Mouse (Mus musculus) intestine, postnatal 0 days (tissue): ENCODE data around the gene Rapgef3. TPM values are rescaled to one million over a fixed set of nuclear protein-coding genes. Genes with fewer than 3 reads are reported as not detected.

Source experiments
- ATAC-seq: fragments of 200-750 bp; cut with Nextera tagmentation; 2 replicates; pipeline ENCODE4 v1.8.0; 2017; ENCODE audit warnings: mild to moderate bottlenecking, moderate TSS enrichment, moderate library complexity
- H3K27ac ChIP-seq: fragments of 300-500 bp; sonication (generic); 2 replicates; pipeline ENCODE4 v1.5.1; 2014; ENCODE audit warnings: mild to moderate bottlenecking, low read depth, low read length, moderate library complexity
- H3K27me3 ChIP-seq: fragments of 300-500 bp; sonication (generic); replicated peaks from 2 replicates; pipeline ENCODE4 v1.6.1; 2014; ENCODE audit warnings: low read length, mixed read lengths; ENCODE audit not compliant: control insufficient read depth, insufficient read depth
- H3K36me3 ChIP-seq: fragments of 300-500 bp; sonication (generic); 2 replicates; pipeline ENCODE4 v1.6.1; 2014; ENCODE audit warnings: mild to moderate bottlenecking, moderate library complexity; ENCODE audit not compliant: control insufficient read depth, insufficient read depth
- H3K4me1 ChIP-seq: fragments of 300-500 bp; sonication (generic); replicated peaks from 2 replicates; pipeline ENCODE4 v1.6.1; 2014; ENCODE audit warnings: antibody characterized with exemption, low read length, mixed read lengths; ENCODE audit not compliant: control insufficient read depth, insufficient read depth
- H3K4me2 ChIP-seq: fragments of 300-500 bp; sonication (generic); replicated peaks from 2 replicates; pipeline ENCODE4 v1.6.1; 2014; ENCODE audit warnings: low read depth, mild to moderate bottlenecking, moderate library complexity
- H3K4me3 ChIP-seq: fragments of 300-500 bp; sonication (generic); 2 replicates; pipeline ENCODE4 v1.5.1; 2014; ENCODE audit warnings: low read depth, low read length
- H3K9ac ChIP-seq: fragments of 300-500 bp; sonication (generic); 2 replicates; pipeline ENCODE4 v1.6.1; 2014; ENCODE audit warnings: mild to moderate bottlenecking, low read depth, low read length
- H3K9me3 ChIP-seq: fragments of 300-500 bp; sonication (generic); 2 replicates; pipeline ENCODE4 v1.6.1; 2016; ENCODE audit warnings: mixed run types; ENCODE audit not compliant: control insufficient read depth
- CTCF ChIP-seq: sonication (generic); IDR thresholded peaks from 2 replicates; pipeline ENCODE4 v1.5.1; 2016; ENCODE audit warnings: low read depth, mild to moderate bottlenecking, control low read depth, antibody characterized with exemption, moderate library complexity
- WGBS: fragments of 180-500 bp; shearing (Covaris S2); extraction: QIAGEN DNeasy Blood & Tissue Kit; methylation state at CpG from one replicate; pipeline ENCODE4 v1.1.7; 2014; 5-methylcytosine and 5-hydroxymethylcytosine counted together
- polyA plus RNA-seq: library from polyadenylated mRNA; unstranded; fragments of >200 nt; fragmentation: Nextera tagmentation; extraction: Ambion mirVana; gene quantifications from 2 replicates; pipeline ENCODE4 v1.2.1, GENCODE M21; 2015

Gene Rapgef3
- polyA plus RNA-seq, 1 experiment from 2014 or later = 2.7 TPM

DNA sequence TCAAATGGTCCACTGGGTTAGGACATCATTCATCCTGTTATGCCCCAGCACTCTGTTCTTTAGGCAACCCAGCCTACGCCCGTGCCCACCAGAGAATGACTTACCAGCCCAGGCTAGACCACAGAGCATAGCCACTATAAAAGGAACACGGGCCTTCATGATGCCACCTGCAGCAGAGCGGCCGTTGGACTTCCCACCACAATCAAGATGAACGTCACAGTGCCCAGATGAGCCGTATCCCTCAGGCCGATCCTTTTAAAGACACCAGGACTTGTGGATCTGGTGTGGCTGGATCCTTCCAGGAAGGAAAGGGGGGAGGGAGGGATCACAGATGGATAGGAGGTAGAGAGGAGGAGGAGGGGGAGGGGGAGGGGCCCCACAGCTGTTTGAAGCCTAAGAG is 36.7 kb downstream of the Rapgef3 start, which contains the start of gene Endou:
Gene Endou, minus strand, starts transcription at position 229 of the 400 bp plus-strand sequence.
- 87% methylated on average over 8 of the region's 8 CpGs for WGBS
- no peak for TF ChIP-seq CTCF
- H3K27ac ChIP-seq = no peak within 1 kb of the TSS

DNA sequence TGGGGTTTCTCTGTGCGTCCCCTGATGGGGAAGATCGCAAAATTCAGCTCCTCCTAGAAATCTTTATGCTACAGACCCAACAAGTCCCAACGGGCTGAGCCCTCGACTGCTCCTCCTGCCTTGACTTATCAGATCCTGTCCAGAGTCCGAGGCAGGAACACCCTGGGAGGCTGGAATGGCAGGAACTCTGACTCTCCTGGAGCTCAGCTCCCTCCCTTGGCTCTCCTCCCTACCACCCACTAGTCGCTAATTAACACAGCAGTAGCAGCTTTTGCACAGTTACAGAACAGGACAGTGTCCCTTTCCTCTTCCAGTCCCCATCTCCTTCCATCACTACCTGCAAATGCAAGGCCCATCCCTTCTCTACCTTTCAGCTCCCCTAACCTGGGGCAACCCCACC is 37.4 kb downstream of the Rapgef3 start:
- H3K9me3 ChIP-seq = no peaks in the 10 kb centered on the region

More for the DNA sequence above, 36.7 kb downstream of the Rapgef3 start, which contains the start of gene Endou:
- no peaks in the 10 kb centered on the region for H3K4me1 ChIP-seq
- no peaks in the 10 kb centered on the region for H3K9me3 ChIP-seq
- H3K4me3 ChIP-seq = no peak within 1 kb of the TSS
- H3K27me3 ChIP-seq = no peaks in the 10 kb centered on the region
- ATAC-seq = no peak
- no peak within 1 kb of the TSS for H3K9ac ChIP-seq
- H3K36me3 ChIP-seq = no peaks in the 10 kb centered on the region
- no peak within 1 kb of the TSS for H3K4me2 ChIP-seq

DNA sequence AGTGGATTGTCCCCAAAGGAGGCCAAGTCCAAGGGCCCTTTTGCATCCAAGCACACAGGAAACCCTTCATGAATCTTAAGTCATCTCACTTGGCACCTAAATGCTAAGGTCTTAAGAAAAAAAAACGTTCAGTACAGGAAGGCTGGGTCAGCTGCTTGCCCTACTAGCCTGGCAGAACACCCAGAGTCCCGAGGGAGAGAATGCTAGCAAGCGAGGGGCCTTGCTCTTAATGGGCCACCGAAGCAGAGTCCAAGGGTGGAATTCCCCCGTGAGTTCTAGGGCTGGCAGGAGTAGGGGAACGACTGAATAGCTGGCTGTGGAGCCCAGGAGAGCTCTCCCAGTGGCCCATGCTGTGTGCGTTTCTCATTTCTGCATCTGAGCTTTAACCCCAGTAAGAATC is 39.0 kb downstream of the Rapgef3 start:
- no peaks in the 10 kb centered on the region for H3K9me3 ChIP-seq
- no peak overlapping the region for H3K4me3 ChIP-seq
- no peaks in the 10 kb centered on the region for H3K4me1 ChIP-seq
- ATAC-seq = no peak
- no peak overlapping the region for H3K27ac ChIP-seq
- WGBS = 65% methylated on average over 7 of the region's 7 CpGs
- H3K27me3 ChIP-seq = no peaks in the 10 kb centered on the region
- no peak overlapping the region for H3K4me2 ChIP-seq
- H3K9ac ChIP-seq = no peak overlapping the region
- H3K36me3 ChIP-seq = no peaks in the 10 kb centered on the region
- no peak for TF ChIP-seq CTCF

More for the DNA sequence above, 37.4 kb downstream of the Rapgef3 start:
- Histone ChIP-seq H3K9ac (no peak overlapping the region), H3K4me3 (no peak overlapping the region), H3K36me3 (no peaks in the 10 kb centered on the region), H3K4me2 (no peak overlapping the region), H3K27ac (no peak overlapping the region), H3K27me3 (no peaks in the 10 kb centered on the region), H3K4me1 (no peaks in the 10 kb centered on the region)
- no peak for ATAC-seq
- WGBS = 47% methylated on average over 6 of the region's 6 CpGs
- TF ChIP-seq CTCF = no peak

DNA sequence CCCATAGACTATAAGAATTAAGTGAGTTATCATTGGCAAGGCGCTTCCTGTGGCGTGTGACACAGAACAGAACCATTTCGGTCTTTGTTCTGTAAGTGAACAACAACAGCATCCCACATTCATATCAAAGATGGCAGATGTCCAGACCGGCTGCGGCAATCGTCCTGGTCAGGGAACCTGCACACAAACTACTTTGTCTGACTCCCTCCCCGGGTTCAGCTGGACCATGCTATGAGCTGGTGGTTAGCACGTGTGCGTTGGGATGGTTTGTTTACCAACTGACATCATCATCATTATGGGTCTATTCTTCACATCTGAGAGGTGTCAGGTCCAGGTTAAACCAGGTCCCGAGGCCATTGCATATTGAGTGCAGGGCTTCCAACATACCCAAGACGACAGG is 39.4 kb downstream of the Rapgef3 start:
- H3K36me3 ChIP-seq = no peaks in the 10 kb centered on the region
- no peak for ATAC-seq
- no peaks in the 10 kb centered on the region for H3K27me3 ChIP-seq
- WGBS = 72% methylated on average over 11 of the region's 11 CpGs
- no peak overlapping the region for H3K4me3 ChIP-seq
- no peak overlapping the region for H3K4me2 ChIP-seq
- no peak for TF ChIP-seq CTCF
- no peaks in the 10 kb centered on the region for H3K4me1 ChIP-seq
- H3K9me3 ChIP-seq = no peaks in the 10 kb centered on the region
- no peak overlapping the region for H3K27ac ChIP-seq
- no peak overlapping the region for H3K9ac ChIP-seq

DNA sequence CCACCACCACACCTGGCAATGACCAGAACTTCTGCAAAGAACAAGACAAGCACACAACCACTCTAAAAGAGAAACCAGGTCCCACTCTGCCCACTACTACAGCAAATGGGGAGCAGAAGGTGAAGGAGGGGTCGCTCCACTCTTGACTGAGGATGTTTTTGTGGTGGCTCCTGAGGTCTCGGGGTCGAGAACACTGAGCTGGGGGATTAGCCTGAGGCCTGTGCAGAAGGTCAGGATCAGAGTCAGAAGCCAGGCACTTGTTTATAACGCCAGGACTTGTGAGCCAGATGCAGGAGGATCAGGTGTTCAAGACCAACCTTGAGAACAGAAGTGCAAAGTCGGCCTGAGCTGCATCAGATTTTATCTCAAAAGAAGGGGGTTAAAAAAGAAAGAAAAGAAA is 40.3 kb downstream of the Rapgef3 start:
- Histone ChIP-seq H3K4me3 (no peak overlapping the region), H3K9ac (no peak overlapping the region), H3K36me3 (no peaks in the 10 kb centered on the region), H3K9me3 (no peaks in the 10 kb centered on the region), H3K27ac (no peak overlapping the region), H3K27me3 (no peaks in the 10 kb centered on the region), H3K4me2 (no peak overlapping the region), H3K4me1 (no peaks in the 10 kb centered on the region)
- no peak for ATAC-seq
- TF ChIP-seq CTCF = no peak
- WGBS = 77% methylated on average over 5 of the region's 5 CpGs

DNA sequence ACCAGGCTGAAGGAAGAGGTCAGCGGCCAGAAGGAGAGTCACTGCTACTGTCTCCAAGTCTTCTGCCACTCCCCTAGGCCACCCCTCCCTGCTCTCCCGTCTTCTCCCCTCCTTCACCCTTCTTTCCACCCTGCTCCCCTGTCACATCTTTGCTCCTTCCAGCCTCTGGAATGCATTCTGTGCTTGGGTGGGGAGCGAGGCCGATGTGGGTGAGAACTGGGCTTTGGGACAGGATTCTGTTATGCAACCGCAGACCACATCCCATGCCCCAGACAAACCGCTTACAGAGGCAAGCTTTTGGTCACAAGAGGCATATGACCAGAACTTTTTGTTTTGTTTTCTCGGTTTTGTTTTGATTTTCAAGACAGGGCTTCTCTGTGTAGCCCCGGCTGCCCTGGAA is 40.7 kb downstream of the Rapgef3 start:
- Histone ChIP-seq H3K36me3 (no peaks in the 10 kb centered on the region), H3K9ac (no peak overlapping the region), H3K4me3 (no peak overlapping the region), H3K9me3 (no peaks in the 10 kb centered on the region), H3K27ac (no peak overlapping the region), H3K27me3 (no peaks in the 10 kb centered on the region), H3K4me1 (no peaks in the 10 kb centered on the region), H3K4me2 (no peak overlapping the region)
- 67% methylated on average over 8 of the region's 8 CpGs for WGBS
- TF ChIP-seq CTCF = no peak
- no peak for ATAC-seq

DNA sequence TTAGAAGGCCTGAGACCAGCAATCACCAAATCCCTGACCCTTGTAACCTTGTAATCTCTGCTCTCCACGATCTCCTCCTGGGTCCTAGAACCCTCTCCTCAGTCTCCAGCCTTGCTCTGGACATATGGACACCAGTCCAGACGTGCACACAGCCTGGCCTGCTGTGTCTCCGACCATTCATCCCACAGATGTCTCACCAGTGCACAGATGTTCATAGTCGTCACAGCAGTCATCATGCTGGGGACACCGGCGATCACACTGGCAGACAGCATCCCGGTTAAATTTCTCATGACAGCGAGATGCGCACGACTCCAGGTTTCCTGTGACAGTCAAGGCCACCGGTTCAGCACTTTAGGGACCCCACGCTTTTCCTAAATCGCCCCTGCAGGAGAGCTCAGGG is 41.5 kb downstream of the Rapgef3 start:
- H3K4me3 ChIP-seq = no peak overlapping the region
- 85% methylated on average over 13 of the region's 13 CpGs for WGBS
- H3K4me1 ChIP-seq = no peaks in the 10 kb centered on the region
- H3K4me2 ChIP-seq = no peak overlapping the region
- no peak for ATAC-seq
- no peak overlapping the region for H3K9ac ChIP-seq
- TF ChIP-seq CTCF = no peak
- H3K9me3 ChIP-seq = no peaks in the 10 kb centered on the region
- H3K27me3 ChIP-seq = no peaks in the 10 kb centered on the region
- H3K36me3 ChIP-seq = no peaks in the 10 kb centered on the region
- H3K27ac ChIP-seq = no peak overlapping the region
